In genomic region chr16:85799971-85800370, GRCm38 (mm10) we compare ENCODE assay signal across 8 mouse cellular contexts. TPM values are rescaled to one million over a fixed set of nuclear protein-coding genes. Genes with fewer than 3 reads are reported as not detected.
DNase-seq lines count a peak whose midpoint lies in the region; ATAC-seq and TF ChIP-seq lines count a peak whose summit lies in the region.

No protein-coding gene starts in this region.

- H3K27ac ChIP-seq in lung, postnatal 0 days (ENCODE audit: low read length), result no peak overlapping the region
- no peak overlapping the region for H3K27ac ChIP-seq in liver, embryonic 15.5 days (replicated peaks)

- 20% methylated on average over 9 of the region's 9 CpGs for WGBS in lung, postnatal 0 days
- WGBS in liver, embryonic 15.5 days (ENCODE audit: insufficient replicate concordance), result 48% methylated on average over 9 of the region's 9 CpGs

- TF ChIP-seq CTCF in lung, postnatal 0 days (IDR thresholded peaks at IDR 0.05), result no peak

- H3K4me1 ChIP-seq in lung, postnatal 0 days (ENCODE audit: insufficient read depth, low read depth, low read length), result peaks cover 3% of the 10 kb centered on the region; the same call in 1 of the 2 replicates
- no peaks in the 10 kb centered on the region; the same call in 1 of the 2 replicates for H3K4me1 ChIP-seq in liver, embryonic 15.5 days (replicated peaks)

- no peak for TF ChIP-seq EP300 in lung, postnatal 0 days (IDR thresholded peaks at IDR 0.05)

- peak overlapping the region; percentile 78 for H3K4me2 ChIP-seq in lung, postnatal 0 days (replicated peaks; ENCODE audit: low read depth, low read length)
- H3K4me2 ChIP-seq in liver, embryonic 15.5 days, result peak overlapping the region; percentile 70; the same call in 1 of the 2 replicates

- H3K36me3 ChIP-seq in lung, postnatal 0 days (ENCODE audit: insufficient read depth, low read length), result peaks cover 35% of the 10 kb centered on the region
- H3K36me3 ChIP-seq in liver, embryonic 15.5 days (replicated peaks), result no peaks in the 10 kb centered on the region

- H3K4me3 ChIP-seq in lung, postnatal 0 days (ENCODE audit: low read depth, low read length), result peak overlapping the region; percentile 80
- H3K4me3 ChIP-seq in liver, embryonic 15.5 days (replicated peaks), result no peak overlapping the region; the same call in 1 of the 2 replicates

- no peaks in the 10 kb centered on the region for H3K27me3 ChIP-seq in lung, postnatal 0 days (replicated peaks; ENCODE audit: insufficient read depth, low read length)
- peaks cover 42% of the 10 kb centered on the region for H3K27me3 ChIP-seq in liver, embryonic 15.5 days

- H3K9me3 ChIP-seq in lung, postnatal 0 days (ENCODE audit: low read length), result no peaks in the 10 kb centered on the region
- H3K9me3 ChIP-seq in liver, embryonic 15.5 days (replicated peaks), result no peaks in the 10 kb centered on the region

- peak; percentile 19 for DNase-seq in gastrocnemius, adult 18-20 months (ENCODE audit: low spot score)
- DNase-seq in gastrocnemius, postnatal 4 days (ENCODE audit: low spot score in 2 of 2), result no peak
- peak; percentile 24 for DNase-seq in lung, postnatal 0 days (ENCODE audit: low spot score)
- DNase-seq in lung, postnatal 25 days (ENCODE audit: low spot score), result no peak
- no peak for DNase-seq in embryo, embryonic 9.5 days (ENCODE audit: extremely low spot score)
- DNase-seq in spleen, adult 18-20 months, result no peak
- DNase-seq in thymus, postnatal 10 days (ENCODE audit: low spot score in 2 of 2), result no peak

- ATAC-seq in lung, postnatal 0 days, result no peak
- ATAC-seq in liver, embryonic 15.5 days (ENCODE audit: insufficient read depth), result no peak

- H3K9ac ChIP-seq in lung, postnatal 0 days (replicated peaks; ENCODE audit: low read depth), result peak overlapping the region; percentile 29
- no peak overlapping the region for H3K9ac ChIP-seq in liver, embryonic 15.5 days

RNA-seq across cellular contexts. Expression of gene Adamts1, which starts 2.9 kb away (rescaled TPM):
- 10 to 100 TPM in 1 of 2 experiments, 1 to 10 TPM in 1; 8.0 to 39.9 TPM for total RNA-seq in gastrocnemius, adult 18-20 months (2021)
- 10 to 100 TPM; 29.1 to 30.3 TPM for total RNA-seq in gastrocnemius, postnatal 4 days (2021)
- polyA plus RNA-seq in lung, postnatal 0 days (2015; fragmentation: Nextera tagmentation; extraction: Ambion mirVana), result 59.1 and 59.7 TPM in 2 replicates
- 6.3 and 8.3 TPM in 2 replicates for polyA plus RNA-seq in liver, embryonic 15.5 days (2015; fragmentation: Nextera tagmentation; extraction: Ambion mirVana)

Comparison
In these comparisons a context has a peak if more than half of its experiments do, and no peak if none do; other contexts are left out.
1. DNase-seq: peak in gastrocnemius, adult 18-20 months (single experiment) and lung, postnatal 0 days (single experiment); none in gastrocnemius, postnatal 4 days (0 of 2), lung, postnatal 25 days (single experiment), embryo, embryonic 9.5 days (single experiment), spleen, adult 18-20 months (0 of 2) and thymus, postnatal 10 days (0 of 2).